Mouse (Mus musculus) small intestine, adult 2 months (tissue): ENCODE results near the gene Ehd2.

ENCODE experiments used
- CTCF ChIP-seq: fragments of 200-500 bp; IDR thresholded peaks from 2 replicates; pipeline ENCODE4 v1.5.1; 2012; ENCODE audit warnings: low read depth, mild to moderate bottlenecking, control low read depth, inconsistent platforms, low read length, moderate library complexity, mixed read lengths; ENCODE audit not compliant: insufficient replicate concordance, insufficient read length; ENCODE audit errors: extremely low read depth
- POLR2A ChIP-seq: fragments of 200-500 bp; IDR thresholded peaks from 2 replicates; pipeline ENCODE4 v1.6.1; 2012; ENCODE audit warnings: low read depth, mild to moderate bottlenecking, control low read depth, inconsistent platforms, low read length, moderate library complexity

GRCm38 (mm10) chr7:16012576-16013263 lies 45.4 kb upstream of the Ehd2 start:
- TF ChIP-seq CTCF: peak; percentile 77; the same call in 1 of the 2 replicates
- no peak for TF ChIP-seq POLR2A
